Mouse (Mus musculus) thymus, postnatal 0 days (tissue): ENCODE data around the gene Zfp866. TPM values are rescaled to one million over a fixed set of nuclear protein-coding genes. Genes with fewer than 3 reads are reported as not detected.

ENCODE experiments used
- DNase-seq: peaks from one replicate; pipeline ENCODE4 v3.0.0-alpha.2; 2015; ENCODE audit warnings: low spot score
- polyA plus RNA-seq: library from polyadenylated mRNA; unstranded; fragments of >200 nt; fragmentation: Nextera tagmentation; extraction: Ambion mirVana; gene quantifications from 2 replicates; pipeline ENCODE4 v1.2.1, GENCODE M21; 2015

Gene Zfp866
- polyA plus RNA-seq, 1 experiment from 2014 or later = 22.1 TPM

DNA sequence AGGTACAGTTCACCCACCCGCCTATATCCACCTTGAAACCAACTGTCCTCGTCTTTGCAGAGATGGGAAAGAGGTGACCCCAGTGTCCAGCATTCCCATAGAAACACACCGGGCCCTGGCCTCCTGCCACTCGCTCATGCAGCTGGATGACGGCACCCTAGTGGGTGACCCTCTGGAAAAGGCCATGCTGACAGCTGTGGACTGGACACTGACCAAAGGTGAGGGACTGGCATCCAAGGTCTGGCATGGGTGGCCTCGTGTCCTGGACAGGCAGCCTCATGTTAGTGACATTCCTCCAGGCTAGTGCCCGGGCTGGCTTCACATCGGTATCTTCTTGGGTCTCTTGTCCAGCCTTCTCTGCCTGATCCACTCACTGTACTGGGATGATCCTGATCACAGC is 8.3 kb upstream of the Zfp866 start:
- DNase-seq = no peak

GRCm38 (mm10) chr8:69797661-69798060 is 6.7 kb upstream of the Zfp866 start:
- no peak for DNase-seq

GRCm38 (mm10) chr8:69796721-69797345 is 5.9 kb upstream of the Zfp866 start:
- no peak for DNase-seq

GRCm38 (mm10) chr8:69794901-69795300 is 3.9 kb upstream of the Zfp866 start:
- DNase-seq = no peak

DNA sequence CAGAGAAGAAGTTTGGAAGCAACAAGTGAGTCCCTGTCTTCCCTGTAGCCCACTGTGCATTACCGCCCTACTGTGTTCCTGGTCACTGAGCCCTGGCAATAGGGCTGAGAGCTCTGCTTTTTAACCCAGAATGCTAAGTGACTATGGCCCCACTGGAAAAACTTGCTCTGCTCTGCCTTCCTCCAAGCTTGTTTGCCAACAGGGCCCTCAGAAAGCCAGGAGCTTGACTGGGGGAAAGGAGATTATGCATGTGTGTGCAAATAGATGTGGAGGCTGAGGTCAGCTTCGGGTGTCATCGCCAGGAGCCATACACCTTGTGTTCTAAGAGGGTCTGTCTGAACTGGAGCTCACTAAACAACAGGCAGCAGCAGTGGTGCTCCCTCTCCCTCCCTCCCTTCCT is 3.1 kb upstream of the Zfp866 start:
- DNase-seq = no peak

DNA sequence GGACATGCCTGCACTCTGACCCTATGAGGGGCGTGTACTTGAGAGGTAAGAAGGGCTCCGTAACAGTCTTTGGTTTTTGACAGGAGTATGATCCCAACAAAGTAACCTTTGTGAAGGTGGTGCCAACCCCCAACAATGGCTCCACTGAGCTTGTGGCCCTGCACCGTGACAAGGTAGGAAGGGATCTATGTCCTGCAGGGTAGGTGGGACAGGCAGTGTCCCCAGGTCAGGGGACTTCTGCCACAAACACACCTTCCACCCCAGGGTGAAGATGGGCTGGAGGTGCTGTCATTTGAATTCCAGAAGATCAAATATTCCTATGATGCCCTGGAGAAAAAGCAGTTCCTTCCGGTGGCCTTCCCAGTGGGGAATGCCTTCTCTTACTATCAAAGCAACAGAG is 2.7 kb upstream of the Zfp866 start:
- no peak for DNase-seq

DNA sequence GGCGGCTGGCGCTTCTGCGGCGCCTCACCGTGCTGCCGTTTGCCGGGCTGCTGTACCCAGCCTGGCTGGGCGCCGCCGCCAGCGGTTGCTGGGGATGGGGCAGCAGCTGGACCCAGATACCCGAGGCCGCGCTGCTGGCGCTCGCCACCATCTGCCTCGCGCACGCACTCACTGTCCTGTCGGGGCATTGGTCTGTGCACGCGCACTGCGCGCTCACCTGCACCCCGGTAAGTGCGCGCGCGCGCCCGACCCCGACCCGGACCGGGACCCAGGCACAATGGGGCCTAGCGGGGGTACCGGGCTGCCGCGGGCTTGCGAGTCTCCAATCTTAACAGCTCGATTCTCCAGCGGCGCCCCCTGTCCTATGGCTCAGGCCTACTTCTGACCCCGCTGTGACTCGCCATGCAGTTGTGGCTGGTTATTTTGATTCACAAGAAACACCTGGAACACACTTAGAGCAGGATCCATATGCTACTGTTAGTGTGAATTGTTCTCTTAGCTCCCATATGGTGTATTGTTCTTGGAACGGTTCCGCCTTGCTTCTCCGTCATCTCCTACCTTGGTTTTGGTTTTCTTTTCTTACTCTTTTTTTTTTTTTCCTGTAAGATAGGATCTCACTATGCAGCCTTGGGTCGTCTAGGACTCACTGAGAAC is 564 bp upstream of the Zfp866 start:
- DNase-seq = peak; percentile 60

GRCm38 (mm10) chr8:69790364-69790763 is 614 bp downstream of the Zfp866 start:
- no peak for DNase-seq

GRCm38 (mm10) chr8:69789731-69790130 is 1.2 kb downstream of the Zfp866 start:
- DNase-seq = no peak

- DNase-seq = no peak
These were observed 1.9 kb downstream of the Zfp866 start for GRCm38 (mm10) chr8:69789105-69789504.

DNA sequence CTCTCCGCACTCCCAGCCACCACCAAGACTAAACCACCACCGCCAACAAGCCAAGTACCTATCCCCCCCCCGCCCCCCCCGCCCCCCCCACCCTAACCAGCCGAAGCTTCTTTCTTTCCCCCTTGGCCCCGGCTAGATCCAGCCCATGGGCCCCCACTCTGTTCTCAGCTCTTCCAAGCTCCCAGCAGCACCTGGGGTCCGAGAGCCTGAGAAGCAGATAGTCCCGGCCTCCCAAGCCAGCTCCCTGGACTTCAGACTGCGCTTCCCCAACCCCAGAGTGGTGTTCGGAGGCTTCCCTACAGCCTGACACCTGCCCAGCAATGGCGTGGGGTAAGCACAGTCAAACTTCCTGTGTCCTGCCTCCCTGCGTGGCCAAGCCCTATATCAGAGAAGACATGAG is 13.9 kb downstream of the Zfp866 start:
- DNase-seq = no peak

- DNase-seq = no peak
These were observed 15.8 kb downstream of the Zfp866 start for GRCm38 (mm10) chr8:69775149-69775534.

- peak; percentile 96 for DNase-seq
These were observed 16.4 kb downstream of the Zfp866 start, which contains the start of gene Gm20422 for GRCm38 (mm10) chr8:69774503-69775148. TSS of gene Gm20422 (minus strand) at chr8:69774886.

DNA sequence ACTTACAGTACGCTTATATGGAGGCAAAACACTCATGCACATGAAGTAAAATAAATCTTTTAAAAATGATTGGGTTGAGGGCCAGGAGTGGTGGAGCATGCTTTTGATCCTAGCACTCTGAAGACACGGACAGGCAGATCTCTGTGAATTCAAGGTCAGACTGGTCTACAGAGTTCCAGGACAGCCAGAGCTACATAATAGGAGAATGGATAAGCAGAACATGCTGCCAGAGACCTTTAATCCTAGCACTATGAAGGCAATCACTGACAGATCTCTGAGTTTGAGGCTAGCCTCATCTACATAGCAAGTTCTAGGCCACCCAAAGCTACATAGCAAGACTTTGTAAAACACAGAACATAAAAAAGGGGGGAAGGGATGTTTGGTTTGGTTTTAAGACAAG is 18.9 kb downstream of the Zfp866 start:
- no peak for DNase-seq

- DNase-seq = no peak
These were observed 19.8 kb downstream of the Zfp866 start for GRCm38 (mm10) chr8:69771221-69771620.

GRCm38 (mm10) chr8:69761814-69762445 is 29.0 kb downstream of the Zfp866 start:
- no peak for DNase-seq

- DNase-seq = no peak
These were observed 32.7 kb downstream of the Zfp866 start for GRCm38 (mm10) chr8:69758316-69758715.

GRCm38 (mm10) chr8:69752437-69752836 is 38.5 kb downstream of the Zfp866 start:
- no peak for DNase-seq

- DNase-seq = peak; percentile 95
These were observed 41.2 kb downstream of the Zfp866 start, which contains the start of gene Zfp963 for GRCm38 (mm10) chr8:69749544-69750454. TSS of gene Zfp963 (minus strand) at chr8:69749970.

DNA sequence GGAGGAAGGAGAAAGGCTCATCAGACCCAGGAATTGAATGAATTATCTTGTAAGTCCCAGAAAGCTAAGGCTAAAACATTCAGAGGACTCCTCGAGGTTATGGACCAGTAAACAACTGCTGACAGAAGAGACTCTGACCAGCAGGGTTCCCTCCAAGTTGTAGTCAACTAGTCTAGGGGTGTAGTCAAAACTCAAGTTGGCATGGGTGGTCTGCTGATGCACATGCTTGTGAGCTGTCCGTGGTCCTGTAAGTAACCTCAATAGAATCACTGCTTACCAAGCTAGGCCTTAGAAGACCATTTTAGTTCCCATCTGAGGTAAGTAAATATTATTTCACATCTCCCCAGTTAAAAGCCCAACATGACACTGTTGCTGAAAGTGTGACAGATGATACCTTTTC is 49.7 kb downstream of the Zfp866 start:
- DNase-seq = no peak

- no peak for DNase-seq
These were observed 50.2 kb downstream of the Zfp866 start for GRCm38 (mm10) chr8:69740763-69741162.
